Mouse (Mus musculus) gastrocnemius, adult 18-20 months (tissue): ENCODE data around the gene Tcf15. TPM values are rescaled to one million over a fixed set of nuclear protein-coding genes. Genes with fewer than 3 reads are reported as not detected.
A peak's percentile ranks its signal among the peaks of the same experiment; 100 is the strongest.

ENCODE experiments used
- DNase-seq: peaks from one replicate; pipeline ENCODE4 v3.0.0; 2021; ENCODE audit warnings: low spot score
- long read RNA-seq, 2 experiments: library from polyadenylated mRNA; stranded (forward); transcript quantifications; one replicate each; pipeline ENCODE4 v2.0.0; 2021
- total RNA-seq, 2 experiments: library from RNA; stranded (reverse); gene quantifications; 2 replicates each; pipeline ENCODE4 v1.2.3; 2021

Tcf15 gene
- 10 to 100 TPM in 1 of 2 experiments, 1 to 10 TPM in 1; 5.5 to 13.9 TPM for total RNA-seq
- long read RNA-seq, experiment 1, transcript Tcf15-201 (2 exons, 980 nt), result major isoform, 19 of 22 reads
- long read RNA-seq, experiment 1, partial matches to known transcripts, result 2 of 22 reads
- long read RNA-seq, experiment 1, other reads (novel, unspliced or antisense), result 1 of 22 reads
- long read RNA-seq, experiment 2, transcript Tcf15-201 (2 exons, 980 nt), result major isoform, 17 of 18 reads
- long read RNA-seq, experiment 2, partial matches to known transcripts, result 0 of 18 reads
- long read RNA-seq, experiment 2, other reads (novel, unspliced or antisense), result 1 of 18 reads

- peak; percentile 69 for DNase-seq
These were observed at the start of gene Tcf15 for GRCm38 (mm10) chr2:152143279-152144157. TSS of gene Tcf15 (plus strand) at chr2:152143561.

- no peak for DNase-seq
These were observed 48.4 kb upstream of the Tcf15 start for GRCm38 (mm10) chr2:152094856-152095545.

- no peak for DNase-seq
These were observed 46.4 kb upstream of the Tcf15 start for GRCm38 (mm10) chr2:152096922-152097321.

GRCm38 (mm10) chr2:152097916-152098315 lies 45.4 kb upstream of the Tcf15 start:
- no peak for DNase-seq

- DNase-seq, result no peak
These were observed 43.8 kb upstream of the Tcf15 start for GRCm38 (mm10) chr2:152099538-152099937.

GRCm38 (mm10) chr2:152101761-152102160 lies 41.6 kb upstream of the Tcf15 start:
- no peak for DNase-seq

- DNase-seq, result no peak
These were observed 41.0 kb upstream of the Tcf15 start for GRCm38 (mm10) chr2:152102369-152102768.

GRCm38 (mm10) chr2:152104711-152105317 lies 38.5 kb upstream of the Tcf15 start:
- no peak for DNase-seq

GRCm38 (mm10) chr2:152105318-152106224 lies 37.8 kb upstream of the Tcf15 start, which contains the start of gene Srxn1:
TSS of gene Srxn1 (plus strand) at chr2:152105516.
- DNase-seq, result peak; percentile 90

GRCm38 (mm10) chr2:152106225-152106595 lies 37.2 kb upstream of the Tcf15 start:
- DNase-seq, result no peak

GRCm38 (mm10) chr2:152106597-152106996 lies 36.8 kb upstream of the Tcf15 start:
- no peak for DNase-seq

GRCm38 (mm10) chr2:152108702-152109101 lies 34.7 kb upstream of the Tcf15 start:
- DNase-seq, result no peak

GRCm38 (mm10) chr2:152109386-152109785 lies 34.0 kb upstream of the Tcf15 start:
- DNase-seq, result no peak

- no peak for DNase-seq
These were observed 32.0 kb upstream of the Tcf15 start for GRCm38 (mm10) chr2:152111311-152111710.

GRCm38 (mm10) chr2:152111920-152112319 lies 31.4 kb upstream of the Tcf15 start:
- peak; percentile 91 for DNase-seq

GRCm38 (mm10) chr2:152112490-152112889 lies 30.9 kb upstream of the Tcf15 start:
- no peak for DNase-seq

- no peak for DNase-seq
These were observed 30.4 kb upstream of the Tcf15 start for GRCm38 (mm10) chr2:152112970-152113369.

- no peak for DNase-seq
These were observed 29.0 kb upstream of the Tcf15 start for GRCm38 (mm10) chr2:152114057-152114975.

- DNase-seq, result no peak
These were observed 25.7 kb upstream of the Tcf15 start for GRCm38 (mm10) chr2:152117694-152118093.
